Mouse (Mus musculus) monocyte, adult 2 months (primary cell): Measurements from ENCODE around the gene Slc13a5.

Experiments used
- DNase-seq, 2 experiments: peaks; one replicate each; pipeline ENCODE4 v3.0.0; 2022; ENCODE audit warnings: low spot score in 2 of 2, low read depth in 1 of 2

The Slc13a5 gene

DNA sequence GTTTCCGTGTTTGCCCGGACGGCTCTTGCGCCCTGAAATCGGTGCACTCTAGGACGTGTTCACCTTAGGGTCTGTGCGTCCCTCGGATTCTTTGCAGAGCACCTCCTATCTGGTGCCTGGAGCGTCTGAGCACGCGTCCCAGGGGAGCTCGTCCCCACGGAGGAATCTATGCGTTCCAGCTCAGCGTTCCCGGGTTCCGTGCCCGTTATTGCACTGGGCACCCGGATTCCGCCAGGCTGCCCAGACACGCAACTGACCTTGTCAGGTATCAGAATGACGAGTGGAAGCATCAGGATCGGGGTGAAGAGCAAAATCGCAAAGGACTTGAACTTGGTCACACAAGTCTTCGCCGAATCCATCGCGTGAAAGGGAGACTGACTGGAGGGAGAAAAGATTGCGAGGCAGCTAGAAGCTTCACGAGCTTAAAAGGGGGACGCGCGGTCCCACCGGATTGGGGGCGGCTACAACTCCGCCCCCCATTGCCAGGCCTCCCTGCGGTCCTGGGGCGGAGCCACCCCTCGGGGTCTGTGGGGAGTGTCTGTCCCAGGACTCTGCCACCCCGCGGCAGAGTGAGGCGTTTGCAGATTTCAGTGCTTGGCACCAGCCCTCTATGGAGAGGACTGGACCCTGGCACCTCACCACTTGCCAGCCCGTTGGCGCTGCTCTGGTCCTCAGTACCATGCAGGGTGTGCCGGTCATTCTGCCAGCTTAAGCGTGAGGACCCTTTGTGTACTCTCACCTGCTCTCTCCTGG is 639 bp downstream of the Slc13a5 start:
- no peak for DNase-seq

DNA sequence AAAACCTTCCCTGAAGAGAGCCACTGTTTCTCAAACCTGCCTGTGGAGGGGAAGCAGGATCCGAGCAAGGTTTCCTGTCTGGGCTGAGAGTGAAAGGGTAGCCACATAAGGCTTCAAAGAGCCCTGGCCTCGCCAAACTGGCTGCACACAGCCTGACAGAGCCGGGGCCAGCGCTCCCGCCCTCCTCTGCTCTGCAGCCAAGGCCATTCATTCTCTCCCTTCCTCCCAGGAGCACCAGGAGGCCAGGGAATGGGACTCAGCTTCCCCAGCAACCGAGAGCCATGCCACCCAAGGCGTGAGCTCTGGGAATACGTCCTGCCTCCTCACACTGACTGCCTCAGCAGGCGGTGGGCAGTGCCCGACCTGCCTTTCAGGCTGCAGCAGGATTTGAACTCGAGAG is 1.5 kb downstream of the Slc13a5 start:
- DNase-seq, result no peak

- DNase-seq, result no peak
Observed at GRCm38 (mm10) chr11:72256441-72256840, 10.6 kb downstream of the Slc13a5 start.

DNA sequence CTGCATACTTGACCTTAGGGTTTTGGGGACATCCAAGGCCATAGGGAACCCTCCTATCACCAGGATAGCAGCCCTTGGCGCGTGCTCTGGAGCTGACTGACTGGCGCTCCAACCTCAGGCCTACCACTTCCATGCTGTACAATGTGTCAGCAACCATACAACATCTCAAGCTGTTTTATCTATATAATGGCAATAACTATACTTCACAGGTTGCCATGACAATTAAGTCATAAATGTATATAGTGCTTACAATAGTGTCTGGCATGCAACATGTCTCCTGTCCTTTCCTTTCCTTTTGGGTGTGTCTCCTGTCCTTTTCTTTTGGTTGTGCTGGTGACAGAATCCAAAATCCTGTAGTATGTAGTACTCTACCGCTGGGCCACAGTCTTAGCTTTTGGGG is 11.4 kb downstream of the Slc13a5 start:
- no peak for DNase-seq

DNA sequence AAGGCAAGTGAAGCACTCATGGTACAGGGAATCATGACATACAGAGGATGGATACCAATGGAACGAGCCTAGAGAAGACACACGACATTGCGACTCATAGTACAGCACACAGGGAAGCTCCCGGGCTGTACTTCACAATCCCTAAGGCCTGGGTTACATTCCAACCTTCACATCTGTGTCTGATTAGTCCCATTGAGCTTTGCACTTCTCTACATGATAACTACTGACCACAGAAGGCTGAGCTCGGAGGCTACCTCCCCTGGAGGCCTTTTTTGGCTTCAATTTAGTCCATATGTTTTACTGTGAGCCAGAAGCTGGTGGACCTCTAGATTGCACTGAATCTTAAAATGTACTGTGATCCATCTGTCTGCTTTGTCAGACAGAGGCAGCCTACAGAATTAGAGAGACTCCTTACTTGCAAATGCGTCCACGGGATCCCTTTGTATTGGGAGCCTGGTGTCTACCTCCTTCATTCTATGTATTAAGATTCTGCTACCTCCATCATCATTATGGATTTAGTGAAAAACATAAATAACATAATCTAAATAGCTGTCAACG is 21.7 kb downstream of the Slc13a5 start:
- DNase-seq, result no peak

- DNase-seq, result no peak
Observed at GRCm38 (mm10) chr11:72240062-72240860, 26.8 kb downstream of the Slc13a5 start.

DNA sequence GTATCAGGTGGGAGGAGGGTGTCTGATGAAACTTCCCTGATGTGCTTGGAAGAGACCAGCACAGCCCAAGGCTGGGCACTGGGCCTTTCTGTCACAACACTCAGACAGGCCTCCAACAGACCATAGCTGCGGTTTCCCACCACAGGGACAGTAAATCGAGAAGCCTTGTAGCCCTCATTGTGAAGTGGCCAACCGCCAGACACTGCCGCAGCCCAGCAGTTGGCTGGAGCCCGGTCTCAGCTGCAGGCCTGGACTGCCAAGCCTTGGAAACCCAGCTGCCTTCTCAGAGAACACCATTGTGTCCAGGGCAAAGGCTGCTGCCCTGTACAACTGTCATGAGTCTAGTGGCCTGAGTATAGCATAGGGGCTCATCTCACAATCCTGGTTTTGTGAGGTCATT is 33.0 kb downstream of the Slc13a5 start:
- DNase-seq, result no peak

GRCm38 (mm10) chr11:72232991-72233390 is 34.0 kb downstream of the Slc13a5 start:
- DNase-seq, result no peak

DNA sequence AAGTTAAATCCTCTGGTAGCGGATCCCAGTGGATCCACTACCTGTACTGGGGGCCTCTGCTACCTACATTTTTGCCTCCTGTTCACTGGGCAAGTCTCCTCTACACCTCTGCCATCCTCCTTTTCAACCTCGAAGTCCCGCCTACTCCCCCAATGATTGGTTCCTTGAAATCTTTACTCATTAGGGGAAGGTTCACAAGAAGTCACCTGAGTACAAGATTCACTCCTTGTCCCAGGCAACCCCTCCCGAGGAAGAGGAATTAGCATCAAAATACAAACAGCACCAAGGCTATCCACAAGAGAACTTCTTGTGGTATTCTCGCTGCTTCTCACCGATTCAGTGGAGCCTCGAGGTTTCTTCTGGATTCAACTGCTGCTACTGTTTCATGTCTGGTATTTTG is 35.0 kb downstream of the Slc13a5 start:
- no peak for DNase-seq

DNA sequence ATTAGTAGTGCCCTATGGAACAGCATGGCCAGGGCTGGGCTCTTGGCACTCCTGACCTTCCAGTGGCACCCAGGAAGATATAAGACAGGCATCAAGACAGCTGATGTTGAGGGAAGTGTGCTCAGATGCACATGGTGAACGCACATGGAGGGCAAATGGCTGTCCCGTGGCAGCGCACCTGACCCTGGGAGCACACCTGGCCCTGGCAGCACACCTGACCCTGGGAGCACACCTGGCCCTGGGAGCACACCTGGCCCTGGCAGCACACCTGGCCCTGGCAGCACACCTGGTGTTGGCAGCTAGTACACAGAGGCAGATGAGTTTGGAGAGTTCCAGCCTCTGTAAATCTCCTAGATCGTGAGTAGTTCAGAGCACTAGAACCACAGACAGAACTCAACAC is 38.5 kb downstream of the Slc13a5 start:
- DNase-seq, result no peak

DNA sequence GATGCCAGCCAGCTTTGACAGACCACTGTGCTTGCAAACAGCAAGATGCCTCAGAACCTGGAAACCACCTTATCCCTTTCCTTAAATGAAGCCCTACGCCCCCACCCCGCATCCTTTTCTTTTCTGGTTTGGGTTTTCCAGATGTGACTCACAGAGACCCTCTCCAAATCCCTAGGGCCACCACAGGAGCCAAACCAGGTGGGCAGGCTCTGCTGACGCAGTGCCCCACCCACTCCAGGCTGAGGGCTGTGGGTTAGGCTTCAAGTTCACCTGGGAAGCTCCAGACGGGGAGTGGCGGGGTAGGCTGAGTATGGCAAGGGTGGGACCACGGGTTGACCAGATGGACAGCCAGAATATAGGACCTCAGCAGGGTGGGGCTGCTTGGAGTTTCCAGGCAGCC is 40.1 kb downstream of the Slc13a5 start:
- DNase-seq, result no peak

GRCm38 (mm10) chr11:72226020-72226791 is 40.8 kb downstream of the Slc13a5 start:
- no peak for DNase-seq

- DNase-seq, result peak in 1 of 2 experiments; percentile 48
Observed at GRCm38 (mm10) chr11:72224865-72225264, 42.2 kb downstream of the Slc13a5 start.

DNA sequence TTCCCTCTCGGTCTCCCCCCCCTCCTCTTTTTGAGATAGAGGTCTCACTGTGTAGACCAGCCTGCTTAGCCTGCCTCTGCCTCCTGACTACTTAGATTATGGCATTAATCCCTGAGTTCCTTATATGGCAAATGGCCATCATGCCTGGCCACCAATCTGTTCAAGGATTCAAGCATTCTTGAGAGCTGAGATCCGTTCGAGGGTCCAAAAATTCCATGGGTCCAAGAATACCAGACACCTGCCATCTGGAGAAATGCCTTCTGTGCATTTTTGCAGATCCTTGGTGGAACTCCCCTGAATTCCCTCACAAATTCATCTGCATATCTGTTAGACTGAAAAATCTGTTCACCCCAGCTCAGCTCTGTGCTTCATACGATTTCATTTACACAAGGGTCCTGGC is 43.6 kb downstream of the Slc13a5 start:
- DNase-seq, result no peak

DNA sequence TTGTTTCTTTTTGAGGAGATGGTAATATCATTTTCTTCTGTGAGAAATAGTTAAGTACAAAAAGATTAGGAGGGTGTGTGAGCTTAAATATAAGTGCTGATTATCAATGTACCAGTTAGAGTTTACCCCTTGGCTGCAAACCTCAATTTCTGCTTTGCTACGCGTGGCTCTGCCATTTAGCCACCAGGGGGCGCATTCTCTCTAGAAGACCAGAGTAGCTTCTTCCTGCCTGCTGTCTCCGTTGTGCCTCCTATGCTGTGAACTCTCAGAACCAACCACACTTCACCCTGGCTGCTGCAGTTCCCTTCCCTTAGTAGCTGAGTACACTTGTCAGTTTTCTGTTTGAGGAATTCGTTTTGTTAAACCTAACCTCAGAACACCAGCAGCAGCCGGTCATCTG is 45.7 kb downstream of the Slc13a5 start:
- DNase-seq, result peak in 1 of 2 experiments; percentile 55

- DNase-seq, result no peak
Observed at GRCm38 (mm10) chr11:72217116-72217515, 49.9 kb downstream of the Slc13a5 start.

GRCm38 (mm10) chr11:72215410-72215797 is 51.6 kb downstream of the Slc13a5 start, which contains the start of gene Med31:
Gene Med31, minus strand, starts transcription at chr11:72215592.
- DNase-seq, result peak; percentile 22 to 56

DNA sequence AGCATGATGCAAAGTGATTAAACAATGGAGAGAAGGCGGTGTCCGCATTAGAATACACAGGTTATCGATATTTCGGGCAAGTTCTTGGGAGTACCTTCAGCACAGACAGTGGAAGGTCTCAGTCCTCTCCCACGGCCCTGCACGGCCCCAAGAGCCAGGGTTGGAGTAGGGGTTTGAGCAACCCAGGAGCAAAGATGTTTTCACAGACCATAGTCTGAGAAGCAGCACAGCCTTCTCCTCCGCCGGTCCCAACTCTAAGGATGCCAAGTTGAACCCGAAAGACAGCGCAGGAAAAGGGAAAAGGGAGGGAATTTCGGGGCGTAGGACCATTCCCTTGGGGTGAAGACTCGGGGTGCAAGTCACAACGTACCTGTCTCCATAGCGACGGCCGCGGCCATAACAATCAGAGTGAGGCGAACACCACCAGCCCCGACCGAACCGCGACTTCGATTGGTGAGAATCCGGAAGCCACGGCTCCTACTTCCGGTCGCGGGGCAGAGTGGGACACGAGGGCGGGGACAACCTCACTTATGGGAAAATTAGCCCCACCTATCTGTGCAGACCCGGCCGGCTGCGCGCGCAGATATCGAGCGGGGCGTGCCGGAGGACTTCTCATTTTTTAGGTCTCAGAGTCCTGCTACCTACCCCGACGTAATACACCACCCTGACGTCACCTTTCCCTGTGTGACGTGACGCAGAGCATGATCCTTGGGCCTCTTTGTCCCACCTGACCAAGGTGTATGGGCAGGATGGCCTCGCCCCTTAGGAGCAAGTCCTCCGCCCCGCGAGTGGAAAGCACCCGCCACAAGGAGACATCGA is 52.2 kb downstream of the Slc13a5 start:
- peak; percentile 79 to 87 for DNase-seq

DNA sequence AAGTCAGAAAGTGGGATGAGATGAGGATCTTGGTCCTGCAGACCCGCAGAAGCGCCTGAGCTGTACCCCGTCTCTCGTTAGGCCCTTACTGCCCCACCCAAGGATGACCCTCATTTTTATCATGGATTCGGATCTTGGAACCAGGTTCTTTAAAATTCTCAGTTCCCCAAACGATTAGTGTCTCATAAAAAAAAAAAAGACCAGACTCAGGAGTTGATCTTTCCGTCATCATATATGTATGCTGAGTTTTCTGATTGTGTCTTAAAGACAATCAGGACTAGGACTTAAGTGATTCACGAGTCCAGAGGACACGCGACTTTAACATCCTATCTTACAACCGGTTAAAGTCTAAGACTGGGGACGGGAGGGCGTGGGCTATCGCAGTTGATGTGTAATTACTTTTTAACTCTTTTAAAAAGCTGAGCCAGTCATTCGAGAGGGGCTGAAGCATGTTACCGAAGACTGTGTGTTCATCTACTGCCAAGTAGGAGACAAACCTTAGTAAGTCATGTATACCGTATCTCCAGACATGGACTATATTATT is 59.1 kb downstream of the Slc13a5 start:
- DNase-seq, result no peak

GRCm38 (mm10) chr11:72207204-72207833 is 59.7 kb downstream of the Slc13a5 start, which contains the start of the genes 4933427D14Rik and Txndc17:
Gene 4933427D14Rik, minus strand, starts transcription at chr11:72207459.
Gene Txndc17, plus strand, starts transcription at chr11:72207547.
- DNase-seq, result peak; percentile 26 to 56
